Mouse (Mus musculus) spleen, adult 12 weeks (tissue): Measurements from ENCODE around the gene Ppm1l.

ENCODE experiments used
- DNase-seq: peaks from one replicate; pipeline ENCODE4 v3.0.0; 2022; ENCODE audit warnings: low spot score

Gene Ppm1l

GRCm38 (mm10) chr3:69597211-69597610 lies 280.6 kb downstream of the Ppm1l start:
- DNase-seq, result no peak

DNA sequence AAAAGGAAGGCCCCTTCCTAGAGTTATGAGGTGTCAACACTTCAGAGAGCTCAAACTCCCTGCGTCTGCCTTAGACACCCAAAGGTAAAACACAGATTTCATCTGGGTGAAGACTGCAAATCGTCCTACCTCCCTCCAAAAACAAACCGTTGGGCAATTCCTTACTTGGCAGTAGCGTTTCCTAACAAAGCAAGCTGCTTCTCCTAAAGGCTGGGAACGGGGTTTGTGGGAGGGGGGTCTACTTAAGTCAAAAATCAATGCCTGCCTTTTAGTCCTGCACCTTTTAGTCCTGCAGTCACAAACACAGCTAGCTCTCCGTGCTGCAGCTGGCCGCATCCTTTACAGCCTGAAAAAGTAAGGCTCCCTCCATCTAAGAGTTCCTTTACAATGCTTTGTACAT lies 281.2 kb downstream of the Ppm1l start:
- no peak for DNase-seq

DNA sequence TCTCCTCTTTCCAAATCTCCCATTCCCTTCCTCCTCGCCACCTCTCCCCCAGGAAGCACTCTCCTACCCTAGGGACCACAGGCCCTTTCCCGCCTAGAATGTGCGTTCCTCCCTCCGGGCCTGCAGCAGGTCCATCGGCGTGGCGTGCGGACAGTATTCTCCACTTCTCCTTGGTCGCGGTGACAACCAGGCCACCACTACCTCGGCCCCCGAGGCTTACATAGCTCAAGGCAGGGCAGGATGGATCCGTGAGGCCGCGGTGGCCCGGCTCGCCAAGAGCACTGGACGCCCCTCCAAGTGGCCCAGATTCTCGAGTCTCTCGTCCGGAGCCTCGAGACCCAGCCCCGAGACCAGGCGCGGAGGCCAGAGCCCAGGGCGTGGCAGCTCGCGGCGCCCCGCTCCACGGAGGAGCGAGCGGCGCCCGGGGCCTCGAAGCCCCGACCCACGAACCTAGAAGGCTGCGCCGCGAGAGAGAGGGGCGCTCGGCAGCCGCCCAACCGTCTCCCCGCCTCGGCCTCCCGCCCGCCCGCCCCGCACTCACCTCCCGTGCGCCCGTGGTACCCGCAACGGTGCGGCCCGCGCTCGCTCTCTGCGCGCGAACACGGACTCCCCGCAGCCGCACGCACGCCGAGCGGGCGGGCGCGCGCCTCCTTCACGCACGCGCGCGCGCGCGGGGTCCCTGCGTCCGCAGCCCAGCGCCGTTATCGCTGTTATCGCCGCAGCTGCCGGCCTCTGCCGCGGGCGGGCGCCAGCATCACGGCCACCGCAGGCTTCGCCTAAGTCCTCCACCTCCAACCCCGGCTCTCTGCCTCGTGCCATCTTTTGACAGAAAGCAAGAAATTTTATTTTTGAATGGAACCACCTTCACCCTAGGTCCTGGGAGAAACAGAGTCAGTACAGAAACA lies 281.9 kb downstream of the Ppm1l start, which contains the start of gene B3galnt1:
TSS of gene B3galnt1 (minus strand) at position 700 of the 905 bp plus-strand sequence.
- no peak for DNase-seq

DNA sequence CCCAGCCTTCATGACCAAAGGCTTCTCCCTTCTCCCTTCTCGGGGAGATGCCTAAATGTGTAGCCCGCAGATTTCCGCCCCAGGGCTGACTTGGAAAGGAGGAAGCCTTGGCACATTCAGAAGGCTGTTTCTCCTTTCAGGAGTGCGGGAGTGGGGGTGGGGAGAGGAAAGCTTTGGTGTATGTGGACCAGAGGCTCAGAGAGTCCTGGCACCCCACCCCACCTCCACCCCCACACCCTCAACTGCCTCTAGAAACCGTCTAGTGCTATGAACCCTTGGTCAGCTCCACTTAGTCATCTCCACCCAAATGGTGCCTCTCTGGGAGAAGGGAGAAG lies 282.5 kb downstream of the Ppm1l start:
- DNase-seq, result no peak

GRCm38 (mm10) chr3:69606923-69607322 lies 290.3 kb downstream of the Ppm1l start:
- DNase-seq, result no peak

DNA sequence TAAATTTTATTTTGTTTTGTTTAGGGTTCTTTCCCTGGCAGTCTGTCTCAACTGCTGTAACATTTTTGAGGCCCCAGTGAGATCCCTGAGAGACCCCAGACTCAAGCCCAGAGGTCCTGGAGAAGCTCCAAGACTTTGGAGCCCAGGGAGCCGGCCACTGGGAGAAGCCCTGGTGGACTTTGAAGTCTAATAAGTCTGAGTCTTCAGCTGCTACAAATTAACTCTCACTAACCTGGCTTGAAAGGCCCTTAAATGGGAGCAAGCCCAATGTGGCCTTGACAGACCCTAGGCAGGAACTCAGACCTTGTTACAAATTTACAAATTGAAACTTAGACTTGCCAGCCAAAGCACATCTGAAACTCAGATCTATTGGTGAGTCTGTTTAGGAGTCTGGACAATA lies 290.8 kb downstream of the Ppm1l start:
- no peak for DNase-seq

GRCm38 (mm10) chr3:69607909-69608308 lies 291.2 kb downstream of the Ppm1l start:
- no peak for DNase-seq
